Mouse (Mus musculus): ENCODE data around the gene Sgpp2. TPM values are rescaled to one million over a fixed set of nuclear protein-coding genes. Genes with fewer than 3 reads are reported as not detected.

Gene Sgpp2
- polyA plus RNA-seq, 1 experiment from 2014 or later = 22.1 TPM

GRCm38 (mm10) chr1:78451070-78451854 lies 141.1 kb downstream of the Sgpp2 start:
- H3K36me3 ChIP-seq (ENCODE audit: insufficient read depth, low read length) = peaks cover 21% of the 10 kb centered on the region
- H3K4me2 ChIP-seq (replicated peaks; ENCODE audit: low read depth, low read length) = no peak overlapping the region
- H3K9me3 ChIP-seq (ENCODE audit: low read length) = no peaks in the 10 kb centered on the region
- no peak overlapping the region for H3K9ac ChIP-seq (replicated peaks; ENCODE audit: low read length)
- no peaks in the 10 kb centered on the region for H3K27me3 ChIP-seq (ENCODE audit: insufficient read depth, low read length)
- H3K27ac ChIP-seq (ENCODE audit: low read length) = no peak overlapping the region
- no peak for ATAC-seq (ENCODE audit: low FRiP score, low TSS enrichment)
- H3K4me1 ChIP-seq (ENCODE audit: insufficient read depth, low read length) = 0 out of 2 replicates have a peak, but pooled peaks cover 3% of the 10 kb centered on the region
- WGBS = 61% methylated on average over 12 of the region's 12 CpGs
- no peak overlapping the region for H3K4me3 ChIP-seq (ENCODE audit: low read length)

- Histone ChIP-seq H3K27me3 (ENCODE audit: insufficient read depth, low read length) (no peaks in the 10 kb centered on the region), H3K9me3 (ENCODE audit: low read length) (no peaks in the 10 kb centered on the region), H3K4me3 (ENCODE audit: low read length) (no peak overlapping the region), H3K27ac (ENCODE audit: low read length) (no peak overlapping the region), H3K4me1 (ENCODE audit: insufficient read depth, low read length) (no peaks in the 10 kb centered on the region), H3K36me3 (ENCODE audit: insufficient read depth, low read length) (peaks cover 23% of the 10 kb centered on the region), H3K4me2 (replicated peaks; ENCODE audit: low read depth, low read length) (no peak overlapping the region), H3K9ac (replicated peaks; ENCODE audit: low read length) (no peak overlapping the region)
- ATAC-seq (ENCODE audit: low FRiP score, low TSS enrichment) = no peak
- WGBS = 94% methylated on average over 6 of the region's 6 CpGs
Observed at GRCm38 (mm10) chr1:78452544-78452943, 142.4 kb downstream of the Sgpp2 start.

GRCm38 (mm10) chr1:78453886-78454285 lies 143.7 kb downstream of the Sgpp2 start:
- no peak overlapping the region for H3K4me3 ChIP-seq (ENCODE audit: low read length)
- H3K9me3 ChIP-seq (ENCODE audit: low read length) = no peaks in the 10 kb centered on the region
- H3K36me3 ChIP-seq (ENCODE audit: insufficient read depth, low read length) = peaks cover 26% of the 10 kb centered on the region
- H3K27me3 ChIP-seq (ENCODE audit: insufficient read depth, low read length) = no peaks in the 10 kb centered on the region
- H3K4me2 ChIP-seq (replicated peaks; ENCODE audit: low read depth, low read length) = no peak overlapping the region
- 85% methylated on average over 8 of the region's 8 CpGs for WGBS
- no peak overlapping the region for H3K27ac ChIP-seq (ENCODE audit: low read length)
- H3K9ac ChIP-seq (replicated peaks; ENCODE audit: low read length) = no peak overlapping the region
- H3K4me1 ChIP-seq (ENCODE audit: insufficient read depth, low read length) = no peaks in the 10 kb centered on the region
- ATAC-seq (ENCODE audit: low FRiP score, low TSS enrichment) = no peak

GRCm38 (mm10) chr1:78454659-78455058 lies 144.5 kb downstream of the Sgpp2 start:
- Histone ChIP-seq H3K4me2 (replicated peaks; ENCODE audit: low read depth, low read length) (no peak overlapping the region), H3K36me3 (ENCODE audit: insufficient read depth, low read length) (peaks cover 28% of the 10 kb centered on the region), H3K4me3 (ENCODE audit: low read length) (no peak overlapping the region), H3K4me1 (ENCODE audit: insufficient read depth, low read length) (no peaks in the 10 kb centered on the region), H3K27me3 (ENCODE audit: insufficient read depth, low read length) (no peaks in the 10 kb centered on the region), H3K9me3 (ENCODE audit: low read length) (no peaks in the 10 kb centered on the region), H3K9ac (replicated peaks; ENCODE audit: low read length) (no peak overlapping the region), H3K27ac (ENCODE audit: low read length) (no peak overlapping the region)
- 34% methylated on average over 7 of the region's 7 CpGs for WGBS
- 0 out of 2 replicates have a peak, but pooled peaks have one; percentile 9 for ATAC-seq (ENCODE audit: low FRiP score, low TSS enrichment)

Other genes with a start within 250 kb of the Sgpp2 start
- 0.05 TPM in 1 of 2 replicates, not detected in the other for gene Pax3, start 113.2 kb upstream of the Sgpp2 start, polyA plus RNA-seq (2015; fragmentation: Nextera tagmentation; extraction: Ambion mirVana)
- gene Farsb, start 178.6 kb downstream of the Sgpp2 start, polyA plus RNA-seq (2015; fragmentation: Nextera tagmentation; extraction: Ambion mirVana) = 133 and 136 TPM in 2 replicates
- 0.39 and 0.46 TPM in 2 replicates for gene Mogat1, start 200.6 kb downstream of the Sgpp2 start, polyA plus RNA-seq (2015; fragmentation: Nextera tagmentation; extraction: Ambion mirVana)
- gene BC035947, start 201.8 kb downstream of the Sgpp2 start, polyA plus RNA-seq (2015; fragmentation: Nextera tagmentation; extraction: Ambion mirVana) = 1.5 and 1.8 TPM in 2 replicates

Measured in kidney, embryonic 16.5 days (tissue).